Mouse (Mus musculus) granulocyte monocyte progenitor cell, adult 5-6 weeks (primary cell): ENCODE data around the gene Fkbp5. TPM values are rescaled to one million over a fixed set of nuclear protein-coding genes. Genes with fewer than 3 reads are reported as not detected.
"Not testable (repeated sequence)": the region's sequence is repeated elsewhere in the genome, so short reads cannot be mapped to it uniquely, and the experiment has no call there.

Source experiments
- ATAC-seq: replicated peaks from 2 replicates; pipeline ENCODE4 v1.8.0; 2016; ENCODE audit warnings: mild to moderate bottlenecking, moderate TSS enrichment, inconsistent platforms; ENCODE audit not compliant: poor library complexity, severe bottlenecking
- total RNA-seq, 2 experiments: library from RNA; stranded (forward) in 1 of 2; stranded (reverse) in 1 of 2; fragments of 200-712, 200-1000 nt in 1 of 2; fragments of >200 nt in 1 of 2; fragmentation: Nextera tagmentation in 1 of 2; gene quantifications; 2 replicates each; pipeline ENCODE4 v1.2.3; 2014 to 2017

Gene Fkbp5
- 49.1 and 63.7 TPM in 2 replicates for total RNA-seq (2014; fragmentation: Nextera tagmentation)
- 40.8 and 53.1 TPM in 2 replicates for total RNA-seq (2017)

GRCm38 (mm10) chr17:28517441-28517955 is at the start of gene Fkbp5:
Fkbp5 (minus strand) TSS chr17:28517527.
- no peak for ATAC-seq

DNA sequence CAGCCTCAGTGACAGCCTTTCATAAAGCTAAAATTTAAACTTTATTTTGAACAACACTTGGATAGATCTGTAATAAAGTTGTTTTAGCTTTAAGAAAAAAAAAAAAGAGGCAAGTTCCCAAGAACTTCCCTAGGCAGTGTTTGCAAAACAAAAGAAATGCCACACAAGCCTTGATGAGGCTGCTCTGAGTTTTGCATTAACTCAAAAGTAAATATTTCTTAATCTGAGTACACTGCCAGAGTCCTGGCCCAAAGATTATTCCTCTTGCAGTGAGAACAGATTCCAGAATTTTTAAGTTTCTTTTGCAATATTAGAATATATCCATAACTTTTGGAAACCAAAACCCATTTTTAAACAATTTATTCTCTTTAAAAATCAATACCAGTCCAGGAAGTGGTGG is 47.9 kb upstream of the Fkbp5 start:
- no peak for ATAC-seq

DNA sequence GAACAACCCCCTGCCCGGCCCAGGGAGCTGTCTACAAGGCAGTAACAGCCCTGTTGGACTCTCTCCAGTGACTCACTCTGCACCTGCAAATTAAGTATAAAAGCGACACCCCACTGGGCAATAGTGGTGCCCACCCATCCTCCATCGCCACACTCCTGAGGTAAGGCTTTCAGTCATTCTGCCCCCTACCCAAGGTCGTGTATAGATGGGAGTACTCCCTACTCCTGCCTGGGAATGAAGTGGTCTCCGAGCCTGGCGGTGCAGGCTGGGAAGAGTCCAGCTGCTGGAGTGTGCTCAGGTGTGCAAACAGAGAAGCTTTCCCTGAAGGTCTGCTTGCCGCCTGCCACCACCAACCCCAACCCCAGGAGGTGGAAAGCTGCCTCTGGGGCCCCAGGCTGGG is 44.3 kb upstream of the Fkbp5 start:
- ATAC-seq = no peak

DNA sequence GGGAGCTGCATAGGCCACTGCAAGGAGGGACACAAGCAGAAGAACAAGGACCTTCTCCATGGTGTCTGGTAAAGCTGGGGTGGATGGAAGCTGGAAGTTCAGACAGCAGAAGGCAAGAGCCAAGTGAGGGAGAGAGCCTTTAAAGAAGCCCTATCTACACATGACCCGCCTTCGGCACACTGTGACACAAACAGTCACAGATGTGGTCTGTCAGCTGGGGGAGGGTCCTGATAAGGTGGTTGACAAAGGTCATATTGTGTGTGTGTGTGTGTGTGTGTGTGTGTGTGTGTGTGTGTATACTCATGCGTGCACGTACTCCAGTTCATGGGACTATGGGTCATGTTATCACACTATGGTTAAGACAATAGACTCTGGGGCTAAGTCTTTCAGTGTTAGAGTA is 43.3 kb upstream of the Fkbp5 start, which contains the start of gene Clps:
Clps (minus strand) TSS at position 169 of the 400 bp plus-strand sequence.
- no peak for ATAC-seq

DNA sequence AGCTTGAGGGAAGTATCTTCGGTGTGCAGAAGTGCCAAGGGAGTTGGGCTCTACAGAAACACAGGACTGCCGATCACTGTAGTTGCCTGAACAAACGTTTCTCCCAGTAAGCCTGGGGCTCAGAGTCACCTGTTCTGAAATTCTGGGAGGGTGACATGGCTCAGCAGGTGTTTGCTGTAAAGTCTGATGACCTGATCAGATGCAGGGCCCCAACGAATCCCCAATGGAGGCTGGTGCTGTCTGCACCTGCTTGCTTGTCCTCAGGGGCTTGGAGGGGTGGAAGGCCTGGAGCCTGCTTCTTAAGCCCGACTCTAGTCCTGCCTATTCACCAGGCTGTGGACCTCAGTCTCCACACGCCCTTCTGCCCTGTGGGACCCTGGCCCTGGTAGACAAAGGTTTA is 40.4 kb upstream of the Fkbp5 start:
- no peak for ATAC-seq

- ATAC-seq = no peak
Observed at GRCm38 (mm10) chr17:28556635-28557396, 39.5 kb upstream of the Fkbp5 start.

DNA sequence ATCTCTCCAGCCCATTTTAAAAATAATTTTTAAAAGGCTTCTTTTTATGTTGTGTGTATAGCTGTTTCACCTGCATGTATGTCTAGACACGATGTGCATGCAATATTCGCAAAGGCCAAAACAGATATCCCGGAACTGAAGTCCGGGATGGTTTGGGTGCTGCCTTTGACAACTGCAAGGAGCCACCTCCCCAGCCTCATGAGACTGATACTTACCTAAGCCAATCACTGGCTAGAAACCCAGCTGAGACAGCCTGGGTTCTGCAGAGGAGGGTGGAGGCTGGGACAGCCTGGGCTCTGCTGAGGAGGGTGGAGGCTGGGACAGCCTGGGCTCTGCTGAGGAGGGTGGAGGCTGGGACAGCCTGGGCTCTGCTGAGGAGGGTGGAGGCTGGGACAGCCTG is 36.7 kb upstream of the Fkbp5 start:
- ATAC-seq = not testable (repeated sequence)

DNA sequence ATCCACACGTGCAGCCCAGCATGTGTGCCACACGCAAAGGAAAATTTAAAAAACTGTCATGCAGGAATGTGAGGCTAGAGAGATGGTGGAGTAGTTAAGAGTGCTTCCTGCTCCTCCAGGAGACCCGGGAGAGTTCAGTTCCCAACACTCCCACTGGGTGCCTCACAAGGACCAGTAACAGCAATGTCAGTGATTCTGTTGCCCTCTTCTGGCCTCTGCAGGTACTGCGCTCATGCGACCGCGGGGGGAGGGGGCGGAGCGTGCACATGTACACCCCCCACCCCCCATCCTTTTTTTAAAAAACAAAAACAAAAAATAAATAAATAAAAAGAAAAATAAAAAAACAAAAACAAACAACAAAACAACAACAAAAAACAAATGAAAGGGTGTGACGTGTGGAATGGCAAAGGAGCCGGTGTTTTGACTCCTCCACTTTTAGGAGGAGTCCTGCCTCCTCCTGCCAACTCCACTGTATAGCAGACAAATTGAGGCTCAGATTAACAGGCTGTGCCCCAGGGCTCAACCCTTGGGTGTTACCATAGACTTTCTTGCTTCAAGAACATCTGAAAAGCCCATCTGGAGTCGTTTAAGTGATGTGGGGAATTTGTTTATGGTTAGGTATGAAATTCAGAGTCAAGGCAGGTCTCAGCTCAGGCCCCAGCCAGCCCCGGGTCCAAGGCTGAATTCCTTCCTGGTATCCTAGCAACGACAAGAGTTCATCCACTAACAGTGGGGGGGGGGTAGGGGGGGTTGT is 35.9 kb upstream of the Fkbp5 start:
- ATAC-seq = peak; percentile 85

DNA sequence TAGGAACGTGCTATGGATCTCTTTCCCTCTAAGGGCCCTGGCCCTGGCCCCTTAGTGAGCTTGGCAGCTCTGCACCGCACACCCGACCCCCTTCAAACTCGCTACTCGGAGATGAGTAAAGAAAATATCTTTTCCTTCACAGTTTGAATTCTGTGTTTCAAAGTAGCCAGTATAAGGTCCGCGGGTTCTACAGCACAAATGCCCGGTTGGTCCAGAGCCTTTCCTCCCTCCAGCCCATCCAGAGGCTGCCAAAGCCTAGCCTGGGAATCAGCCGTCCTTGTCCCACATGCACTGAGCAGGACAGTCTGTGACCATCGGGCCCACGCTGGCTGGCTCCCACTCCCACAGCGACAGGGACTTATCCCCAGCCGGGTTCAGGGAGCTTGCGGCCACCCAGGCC is 31.8 kb upstream of the Fkbp5 start, which contains the start of gene Clpsl2:
Clpsl2 (plus strand) TSS at position 301 of the 400 bp plus-strand sequence.
- no peak for ATAC-seq

DNA sequence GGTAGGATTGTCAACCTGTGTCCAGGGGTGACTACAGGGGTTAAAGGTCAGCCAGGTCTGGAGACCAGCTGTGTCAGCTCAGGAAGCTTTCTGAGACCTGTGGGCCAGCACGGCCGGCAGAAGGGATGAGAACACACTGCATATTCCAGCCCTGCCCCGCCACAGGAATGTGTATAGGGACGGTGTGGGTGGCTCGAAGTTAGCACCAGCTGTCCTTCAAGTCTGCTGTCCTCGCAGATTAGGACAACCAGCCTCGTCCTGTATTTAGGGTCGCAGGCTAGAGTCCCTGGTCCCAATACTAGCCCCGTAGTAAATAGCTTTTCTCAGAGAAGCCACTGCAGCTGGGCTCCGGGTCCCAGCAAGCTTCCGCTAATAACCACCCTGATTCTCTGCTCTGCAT is 31.2 kb upstream of the Fkbp5 start:
- no peak for ATAC-seq

DNA sequence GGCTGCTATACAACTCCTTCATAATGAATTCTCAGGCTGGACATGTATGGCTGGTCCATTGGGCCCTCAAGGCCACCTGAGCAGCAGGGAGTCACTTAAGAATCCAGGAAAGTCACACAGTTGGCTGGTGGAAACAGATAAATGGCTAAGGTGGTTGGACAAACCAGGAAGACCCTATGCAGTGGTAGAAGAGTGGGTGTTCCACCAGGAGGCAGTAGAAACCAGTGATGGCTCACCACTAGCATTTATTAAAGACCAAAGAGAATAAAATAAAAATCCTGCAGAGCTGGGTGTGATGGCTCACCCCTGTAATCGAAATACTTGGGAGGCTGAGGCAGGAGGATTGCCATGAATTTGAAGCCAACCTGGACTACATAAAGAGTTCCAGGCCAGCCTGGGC is 29.6 kb upstream of the Fkbp5 start:
- no peak for ATAC-seq

GRCm38 (mm10) chr17:28537881-28538280 is 20.6 kb upstream of the Fkbp5 start:
- ATAC-seq = no peak

DNA sequence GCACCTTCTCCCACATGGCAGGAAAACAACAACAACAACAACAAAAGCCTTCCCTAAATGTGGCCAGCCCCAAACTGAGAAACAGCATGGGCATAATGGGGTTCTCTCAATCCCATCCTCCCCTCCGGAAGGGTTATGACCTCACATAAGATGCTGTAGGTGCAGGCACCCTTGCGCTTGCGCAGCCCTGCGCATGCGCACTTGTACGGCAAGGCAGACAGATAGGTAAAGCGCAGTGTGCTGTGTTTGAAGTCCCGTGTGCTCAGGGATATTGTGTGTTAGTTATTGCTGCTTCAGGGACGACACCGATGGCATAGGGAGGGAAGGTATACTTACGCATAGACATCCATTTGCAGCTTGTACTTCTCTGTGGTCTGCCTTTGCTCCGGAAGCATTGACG is 16.0 kb upstream of the Fkbp5 start:
- ATAC-seq = no peak

DNA sequence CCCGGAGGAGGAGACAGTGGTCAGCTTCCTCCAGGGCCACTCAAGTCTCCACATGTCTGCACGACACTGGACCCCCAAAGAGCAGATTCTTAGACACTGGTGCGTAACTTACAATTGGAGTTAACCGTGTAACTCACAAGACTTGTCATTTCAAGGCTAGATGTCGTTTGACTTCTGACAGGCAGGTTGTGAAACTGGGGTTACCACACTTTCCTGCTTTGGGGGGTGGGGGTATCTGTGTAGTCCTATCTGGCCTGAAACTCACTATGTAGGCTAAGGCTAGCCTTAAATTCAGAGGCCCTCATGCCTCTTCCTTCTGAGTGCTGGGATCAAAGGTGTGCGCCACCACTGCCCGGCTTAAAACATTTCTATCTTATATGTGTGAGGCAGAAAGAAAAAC is 15.2 kb upstream of the Fkbp5 start:
- ATAC-seq = peak; percentile 67

GRCm38 (mm10) chr17:28531946-28532345 is 14.6 kb upstream of the Fkbp5 start:
- peak; percentile 47; the same call in 1 of the 2 replicates for ATAC-seq

DNA sequence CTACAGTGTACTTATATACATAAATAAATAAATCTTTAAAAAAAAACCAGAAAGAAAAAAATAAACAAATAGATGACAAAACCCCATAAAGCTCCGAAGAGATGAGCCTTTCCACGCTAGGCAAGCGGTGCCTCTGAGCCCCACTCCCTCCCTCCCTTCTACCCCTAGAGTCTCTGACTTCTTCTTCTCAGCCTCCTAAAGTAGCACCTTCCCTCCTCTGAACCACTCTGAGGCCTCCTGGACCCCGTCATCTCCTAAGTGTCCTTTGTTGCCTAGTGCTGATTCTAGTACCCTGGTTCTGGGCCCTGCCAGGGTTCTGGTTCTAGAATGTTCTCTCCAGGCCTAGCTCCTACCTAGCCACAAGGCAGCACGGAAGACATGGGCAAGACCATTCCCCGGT is 13.2 kb upstream of the Fkbp5 start, which contains the start of gene Armc12:
Armc12 (plus strand) TSS at position 301 of the 400 bp plus-strand sequence.
- no peak for ATAC-seq

DNA sequence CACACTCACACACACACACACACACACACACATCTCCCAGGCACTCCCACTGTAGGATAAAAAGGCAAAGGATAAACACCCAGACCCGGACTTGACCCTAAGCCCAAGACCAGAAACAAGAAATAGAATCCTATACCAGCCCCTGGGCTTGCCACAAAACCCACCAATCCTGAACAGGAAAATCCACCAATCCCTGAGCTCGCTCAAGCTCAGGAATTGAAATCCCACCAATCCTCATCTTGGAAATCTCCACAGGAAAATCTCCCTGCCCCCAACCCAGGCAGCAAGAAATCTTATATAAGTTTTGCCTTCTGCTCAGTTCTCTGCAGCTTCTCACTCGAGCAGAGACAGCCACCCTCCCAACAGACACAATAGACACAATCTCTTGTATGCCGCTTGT is 11.8 kb upstream of the Fkbp5 start:
- no peak for ATAC-seq

DNA sequence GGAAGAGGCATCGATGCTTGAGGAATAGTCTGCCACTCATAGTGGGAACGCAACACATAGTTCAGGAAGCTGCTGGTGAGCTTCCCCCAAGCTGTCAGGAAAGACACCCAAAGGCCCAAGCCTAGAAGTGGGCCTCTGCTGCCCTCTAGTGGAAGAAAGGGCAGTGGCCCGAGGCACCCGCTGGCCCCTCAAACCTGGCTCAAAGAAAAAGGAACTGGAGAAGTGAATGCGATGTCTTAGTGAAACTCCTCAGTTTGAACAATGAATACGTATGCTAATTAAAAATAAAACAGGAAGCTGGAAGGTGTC is 10.7 kb upstream of the Fkbp5 start:
- ATAC-seq = peak; percentile 49

- ATAC-seq = no peak
Observed at GRCm38 (mm10) chr17:28527184-28528042, 10.1 kb upstream of the Fkbp5 start.

DNA sequence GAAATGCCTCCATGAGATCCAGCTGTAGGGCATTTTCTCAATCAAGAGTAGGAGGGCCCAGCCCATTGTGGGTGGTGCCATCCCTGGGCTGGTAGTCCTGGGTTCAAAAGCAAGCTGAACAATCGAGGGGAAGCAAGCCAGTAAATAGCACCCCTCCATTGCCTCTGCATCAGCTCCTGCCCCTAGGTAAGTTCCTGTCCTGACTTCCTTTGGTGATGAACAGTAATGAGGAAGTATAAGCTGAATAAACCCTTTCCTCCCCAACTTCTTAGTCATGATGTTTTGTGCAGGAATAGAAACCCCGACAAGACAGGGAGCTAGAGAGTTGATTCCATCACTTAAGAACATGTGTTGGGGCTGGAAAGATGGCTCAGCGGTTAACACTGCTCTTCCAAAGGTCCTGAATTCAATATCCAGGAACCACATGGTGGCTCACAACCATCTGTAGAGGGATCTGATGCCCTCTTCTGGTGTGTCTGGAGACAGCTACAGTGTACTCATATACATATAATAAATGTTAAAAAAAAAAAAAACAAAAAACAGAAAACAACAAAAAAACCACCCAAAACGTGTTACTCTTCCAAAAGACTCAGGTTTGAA is 7.6 kb upstream of the Fkbp5 start:
- no peak for ATAC-seq
